ENCODE assay signal across 21 mouse cellular contexts in genomic region chr9:107261792-107262191, GRCm38 (mm10). TPM values are rescaled to one million over a fixed set of nuclear protein-coding genes. Genes with fewer than 3 reads are reported as not detected.
DNase-seq lines count a peak whose midpoint lies in the region; ATAC-seq and TF ChIP-seq lines count a peak whose summit lies in the region.
"Had no signal": no experiment of that assay in that cellular context is flagged by ENCODE, and none has a peak within 500 bp of the region (broad histone marks: within the 10 kb centered on the region; RNA-seq: fewer than 3 reads in every experiment).

No protein-coding gene starts in this region.

- 0 out of 2 replicates have a peak, but pooled peaks have one; percentile 5 for TF ChIP-seq CTCF in layer of hippocampus, adult 2 months (conservative IDR thresholded peaks at IDR 0.05)
- no peak for TF ChIP-seq CTCF in G1E (IDR thresholded peaks at IDR 0.05; ENCODE audit: low read depth, low read length)
- TF ChIP-seq CTCF in bone marrow macrophage, adult 2 months (IDR thresholded peaks at IDR 0.05; ENCODE audit: low read depth, low read length): no peak

- DNase-seq in layer of hippocampus, adult 2 months (ENCODE audit: low spot score in 2 of 2): no peak
- no peak for DNase-seq in layer of hippocampus, postnatal 25 days (ENCODE audit: extremely low spot score in 1 of 2, low spot score in 1 of 2)
- no peak for DNase-seq in G1E (ENCODE audit: low spot score)
- no peak for DNase-seq in frontal cortex, postnatal 10 days (ENCODE audit: low spot score in 2 of 2)
- DNase-seq in right cerebral cortex, adult 2 months (ENCODE audit: low spot score in 2 of 2): no peak
- DNase-seq: adrenal gland, adult 8-10 months; adrenal gland, postnatal 25 days; B cell, adult 2 months; cerebellum, adult 11 months; cerebellum, adult 8-10 months; gastrocnemius, adult 2 months; gastrocnemius, postnatal 14 days; heart, adult 11 months had no signal

- H3K4me1 ChIP-seq in G1E (ENCODE audit: insufficient read depth, low read depth, low read length): peaks cover 67% of the 10 kb centered on the region
- H3K4me1 ChIP-seq in bone marrow macrophage, adult 2 months (ENCODE audit: control insufficient read depth, insufficient read depth, low read length): peaks cover 78% of the 10 kb centered on the region
- H3K4me1 ChIP-seq: hindbrain, embryonic 12.5 days had no signal

- no peaks in the 10 kb centered on the region for H3K27me3 ChIP-seq in G1E (ENCODE audit: insufficient read depth, low read length)
- H3K27me3 ChIP-seq: CH12.LX; forebrain, embryonic 13.5 days; hindbrain, embryonic 12.5 days; hindbrain, embryonic 15.5 days had no signal

- ATAC-seq in G1E (ENCODE audit: extremely low read depth, insufficient number of reproducible peaks, low FRiP score, poor library complexity, severe bottlenecking): peak; percentile 36; the same call in 1 of the 2 replicates
- ATAC-seq: activated CD4-positive, CD25-positive, alpha-beta regulatory T cell, adult 4 months; forebrain, embryonic 13.5 days; forebrain, embryonic 16.5 days had no signal

- H3K36me3 ChIP-seq in G1E (replicated peaks): peaks cover 94% of the 10 kb centered on the region
- H3K36me3 ChIP-seq: forebrain, embryonic 10.5 days; hindbrain, embryonic 12.5 days; hindbrain, embryonic 15.5 days had no signal

- H3K4me3 ChIP-seq in layer of hippocampus, adult 2 months: no peak overlapping the region
- H3K4me3 ChIP-seq in G1E (ENCODE audit: low read depth, low read length): no peak overlapping the region; the same call in 1 of the 2 replicates
- no peak overlapping the region for H3K4me3 ChIP-seq in bone marrow macrophage, adult 2 months (ENCODE audit: insufficient read depth, low read length)
- H3K4me3 ChIP-seq: forebrain, embryonic 10.5 days; forebrain, embryonic 13.5 days; gastrocnemius, adult 2 months; hindbrain, embryonic 12.5 days; hindbrain, embryonic 15.5 days had no signal

- TF ChIP-seq POLR2A in bone marrow macrophage, adult 2 months (IDR thresholded peaks at IDR 0.05; ENCODE audit: borderline replicate concordance, low read depth, low read length): no peak

- no peaks in the 10 kb centered on the region for H3K9me3 ChIP-seq in G1E (replicated peaks)
- H3K9me3 ChIP-seq: forebrain, embryonic 10.5 days; forebrain, embryonic 13.5 days; hindbrain, embryonic 12.5 days; hindbrain, embryonic 15.5 days had no signal

- H3K27ac ChIP-seq in layer of hippocampus, adult 2 months: no peak overlapping the region
- H3K27ac ChIP-seq in bone marrow macrophage, adult 2 months (ENCODE audit: insufficient read depth, low read depth, low read length): 0 out of 2 replicates have a peak overlapping the region, but pooled peaks have one; percentile 85
- H3K27ac ChIP-seq: forebrain, embryonic 10.5 days; forebrain, embryonic 13.5 days; gastrocnemius, adult 2 months; hindbrain, embryonic 12.5 days; hindbrain, embryonic 15.5 days had no signal

RNA-seq across cellular contexts. Expression of gene Mapkapk3, which starts 27.9 kb away (rescaled TPM):
- total RNA-seq in layer of hippocampus, adult 2 months (2021): 1 to 10 TPM; 2.2 to 2.3 TPM
- total RNA-seq in layer of hippocampus, postnatal 25 days (2021): 1 to 10 TPM; 2.1 to 3.1 TPM
- total RNA-seq in G1E (2014; fragmentation: Nextera tagmentation) (41.5 and 66.3 TPM in 2 replicates), G1E (2017) (99.8 and 115 TPM in 2 replicates)
- 60.1 and 72.6 TPM in 2 replicates for polyA plus RNA-seq in G1E (2012)
- polyA plus RNA-seq in bone marrow macrophage, adult 2 months (2012; ENCODE audit: insufficient read depth, insufficient read length, missing spikeins): 51.9 and 53.6 TPM in 2 replicates

RNA-seq across cellular contexts. Expression of gene Dock3, which starts 30.1 kb away (rescaled TPM):
- 100 to 1,000 TPM; 111 to 112 TPM for total RNA-seq in layer of hippocampus, adult 2 months (2021)
- 100 to 1,000 TPM in 1 of 2 experiments, 10 to 100 TPM in 1; 97.3 to 116 TPM for total RNA-seq in layer of hippocampus, postnatal 25 days (2021)
- not detected in 2 replicates for total RNA-seq in G1E (2014; fragmentation: Nextera tagmentation)
- total RNA-seq in G1E (2017): 0.33 and 0.46 TPM in 2 replicates
- not detected in 2 replicates for polyA plus RNA-seq in G1E (2012)
- 0.16 TPM in 1 of 2 replicates, not detected in the other for polyA plus RNA-seq in bone marrow macrophage, adult 2 months (2012; ENCODE audit: insufficient read depth, insufficient read length, missing spikeins)
- total RNA-seq: gastrocnemius, adult 2 months; gastrocnemius, postnatal 14 days had no signal

RNA-seq across cellular contexts. Expression of gene Cish, which starts 34.0 kb away (rescaled TPM):
- total RNA-seq in layer of hippocampus, adult 2 months (2021): 1 to 10 TPM; 3.0 to 3.7 TPM
- total RNA-seq in layer of hippocampus, postnatal 25 days (2021): 1 to 10 TPM; 2.6 to 2.8 TPM
- total RNA-seq in G1E (2014; fragmentation: Nextera tagmentation) (106 TPM in 2 replicates), G1E (2017) (22.1 and 24.7 TPM in 2 replicates)
- 151 and 158 TPM in 2 replicates for polyA plus RNA-seq in G1E (2012)
- polyA plus RNA-seq in bone marrow macrophage, adult 2 months (2012; ENCODE audit: insufficient read depth, insufficient read length, missing spikeins): 0.80 and 0.83 TPM in 2 replicates

Comparison
In these comparisons a context has a peak if more than half of its experiments do, and no peak if none do; other contexts are left out.
1. RNA of gene Mapkapk3, which starts 27.9 kb away (total RNA-seq): 41.5 to 115 TPM in G1E; 2.1 to 3.1 TPM in layer of hippocampus, postnatal 25 days and 2.2 to 2.3 TPM in layer of hippocampus, adult 2 months; every median in the first group is over 10 times any median in the second.
2. RNA of gene Dock3, which starts 30.1 kb away (total RNA-seq): 97.3 to 116 TPM in layer of hippocampus, postnatal 25 days and 111 to 112 TPM in layer of hippocampus, adult 2 months; 0.33 to 0.46 TPM in G1E; every median in the first group is over 10 times any median in the second.
3. RNA of gene Cish, which starts 34.0 kb away (total RNA-seq): 22.1 to 106 TPM in G1E; 3.0 to 3.7 TPM in layer of hippocampus, adult 2 months and 2.6 to 2.8 TPM in layer of hippocampus, postnatal 25 days; every median in the first group is over 4 times any median in the second.